Mouse (Mus musculus) thymus, adult 2 months (tissue): Measurements from ENCODE around the gene Rps25. TPM values are rescaled to one million over a fixed set of nuclear protein-coding genes. Genes with fewer than 3 reads are reported as not detected.
A peak's percentile ranks its signal among the peaks of the same experiment; 100 is the strongest.

Experiments
- DNase-seq: peaks from one replicate; pipeline ENCODE4 v3.0.0; 2021
- H3K27ac ChIP-seq: fragments of 200-500 bp; 2 replicates; pipeline ENCODE4 v1.5.1; 2012; ENCODE audit warnings: low read length, control low read depth; ENCODE audit not compliant: control insufficient read depth, insufficient read depth
- H3K27me3 ChIP-seq: fragments of 200-500 bp; 2 replicates; pipeline ENCODE4 v1.6.1; 2012; ENCODE audit warnings: mild to moderate bottlenecking, low read length, moderate library complexity, mixed read lengths; ENCODE audit not compliant: control insufficient read depth, insufficient read depth
- H3K36me3 ChIP-seq: fragments of 200-500 bp; 2 replicates; pipeline ENCODE4 v1.6.1; 2012; ENCODE audit warnings: mild to moderate bottlenecking, low read length, moderate library complexity; ENCODE audit not compliant: control insufficient read depth, insufficient read depth
- H3K4me1 ChIP-seq: fragments of 200-500 bp; replicated peaks from 2 replicates; pipeline ENCODE4 v1.6.1; 2012; ENCODE audit warnings: low read length; ENCODE audit not compliant: control insufficient read depth, insufficient read depth
- H3K4me3 ChIP-seq: fragments of 200-500 bp; 2 replicates; pipeline ENCODE4 v1.5.1; 2012; ENCODE audit warnings: mild to moderate bottlenecking, low read length, control low read depth, moderate library complexity; ENCODE audit not compliant: control insufficient read depth, insufficient read depth
- CTCF ChIP-seq: fragments of 200-500 bp; IDR thresholded peaks from 2 replicates; pipeline ENCODE4 v1.5.1; 2012; ENCODE audit warnings: mild to moderate bottlenecking, control low read depth, low read length, moderate library complexity, borderline replicate concordance; ENCODE audit not compliant: control insufficient read depth, poor library complexity, insufficient read depth; ENCODE audit errors: extremely low read depth
- POLR2A ChIP-seq: fragments of 200-500 bp; IDR thresholded peaks from 2 replicates; pipeline ENCODE4 v1.6.1; 2012; ENCODE audit warnings: mild to moderate bottlenecking, low read length, control low read depth, moderate library complexity; ENCODE audit not compliant: control insufficient read depth, poor library complexity, insufficient read depth; ENCODE audit errors: extremely low read depth
- WGBS: fragments of 180-500 bp; shearing (Covaris S2); methylation state at CpG from one replicate; pipeline ENCODE4 v1.1.7; 2018; 5-methylcytosine and 5-hydroxymethylcytosine counted together
- polyA plus RNA-seq: library from polyadenylated mRNA; depleted of rRNA; stranded (reverse); fragments of >200 nt; gene quantifications from 2 replicates; pipeline ENCODE4 v1.2.3, GENCODE M21; 2012; rRNA removed

Rps25 gene
- polyA plus RNA-seq, 1 experiment, result 258 TPM

- Histone ChIP-seq H3K27ac (no peak overlapping the region), H3K4me1 (no peaks in the 10 kb centered on the region), H3K27me3 (no peaks in the 10 kb centered on the region), H3K4me3 (no peak overlapping the region), H3K36me3 (no peaks in the 10 kb centered on the region)
- TF ChIP-seq POLR2A (no peak), CTCF (peak; percentile 94)
- peak; percentile 85 for DNase-seq
- WGBS, result 30% methylated on average over 14 of the region's 14 CpGs
Measured at GRCm38 (mm10) chr9:44454132-44454890, 47.4 kb downstream of the Rps25 start.

GRCm38 (mm10) chr9:44454891-44455220, 47.9 kb downstream of the Rps25 start, which contains the start of gene Upk2:
Gene Upk2 (minus strand): TSS chr9:44454976.
- TF ChIP-seq POLR2A (no peak), CTCF (no peak)
- Histone ChIP-seq H3K36me3 (no peaks in the 10 kb centered on the region), H3K27ac (no peak within 1 kb of the TSS), H3K4me3 (no peak within 1 kb of the TSS), H3K27me3 (no peaks in the 10 kb centered on the region), H3K4me1 (no peaks in the 10 kb centered on the region)
- DNase-seq, result no peak
- 83% methylated on average over 4 of the region's 4 CpGs for WGBS

- Histone ChIP-seq H3K27me3 (no peaks in the 10 kb centered on the region), H3K27ac (no peak overlapping the region), H3K4me3 (no peak overlapping the region), H3K4me1 (no peaks in the 10 kb centered on the region), H3K36me3 (no peaks in the 10 kb centered on the region)
- TF ChIP-seq POLR2A (no peak), CTCF (no peak)
- 74% methylated on average over 11 of the region's 11 CpGs for WGBS
- no peak for DNase-seq
Measured at GRCm38 (mm10) chr9:44457035-44457742, 50.2 kb downstream of the Rps25 start.

Other genes starting within 250 kb of the Rps25 start
- 132 and 194 TPM in 2 replicates for gene Cbl, start 173.1 kb upstream of the Rps25 start, polyA plus RNA-seq
- gene Ccdc153, start 166.5 kb upstream of the Rps25 start, polyA plus RNA-seq, result 6.1 and 13.0 TPM in 2 replicates
- gene Pdzd3, start 155.7 kb upstream of the Rps25 start, polyA plus RNA-seq, result 0.55 and 0.59 TPM in 2 replicates
- gene Nlrx1, start 138.5 kb upstream of the Rps25 start, polyA plus RNA-seq, result 13.4 and 16.2 TPM in 2 replicates
- 1.2 and 2.7 TPM in 2 replicates for gene Abcg4, start 118.5 kb upstream of the Rps25 start, polyA plus RNA-seq
- 71.1 and 71.9 TPM in 2 replicates for gene Hinfp, start 101.5 kb upstream of the Rps25 start, polyA plus RNA-seq
- 94.1 and 110 TPM in 2 replicates for gene C2cd2l, start 86.9 kb upstream of the Rps25 start, polyA plus RNA-seq
- 47.9 and 49.5 TPM in 2 replicates for gene Dpagt1, start 81.1 kb upstream of the Rps25 start, polyA plus RNA-seq
- 891 and 1,033 TPM in 2 replicates for gene H2afx, start 72.4 kb upstream of the Rps25 start, polyA plus RNA-seq
- 40.7 and 42.2 TPM in 2 replicates for gene Hmbs, start 62.9 kb upstream of the Rps25 start, polyA plus RNA-seq
- gene Vps11, start 45.5 kb upstream of the Rps25 start, polyA plus RNA-seq, result 37.9 and 40.8 TPM in 2 replicates
- gene Hyou1, start 27.6 kb upstream of the Rps25 start, polyA plus RNA-seq, result 74.4 and 75.5 TPM in 2 replicates
- 22.4 and 32.9 TPM in 2 replicates for gene Slc37a4, start 10.3 kb upstream of the Rps25 start, polyA plus RNA-seq
- gene Trappc4, start 461 bp downstream of the Rps25 start, polyA plus RNA-seq, result 49.1 and 57.4 TPM in 2 replicates
- 30.0 and 30.9 TPM in 2 replicates for gene Ccdc84, start 11.4 kb downstream of the Rps25 start, polyA plus RNA-seq
- 0.08 and 0.22 TPM in 2 replicates for gene Foxr1, start 34.0 kb downstream of the Rps25 start, polyA plus RNA-seq
- gene Upk2, start 47.8 kb downstream of the Rps25 start, polyA plus RNA-seq, result 1.4 and 1.6 TPM in 2 replicates
- gene Bcl9l, start 75.7 kb downstream of the Rps25 start, polyA plus RNA-seq, result 38.7 and 50.4 TPM in 2 replicates
- 7.7 and 9.9 TPM in 2 replicates for gene Cxcr5, start 154.7 kb downstream of the Rps25 start, polyA plus RNA-seq
- 29.2 and 35.6 TPM in 2 replicates for gene Ddx6, start 197.8 kb downstream of the Rps25 start, polyA plus RNA-seq